Mouse (Mus musculus): ENCODE data around the gene Smpd3. TPM values are rescaled to one million over a fixed set of nuclear protein-coding genes. Genes with fewer than 3 reads are reported as not detected.

Gene Smpd3
- total and polyA plus RNA-seq, 2 experiments from 2014 or later, result 81.5 to 111 TPM

DNA sequence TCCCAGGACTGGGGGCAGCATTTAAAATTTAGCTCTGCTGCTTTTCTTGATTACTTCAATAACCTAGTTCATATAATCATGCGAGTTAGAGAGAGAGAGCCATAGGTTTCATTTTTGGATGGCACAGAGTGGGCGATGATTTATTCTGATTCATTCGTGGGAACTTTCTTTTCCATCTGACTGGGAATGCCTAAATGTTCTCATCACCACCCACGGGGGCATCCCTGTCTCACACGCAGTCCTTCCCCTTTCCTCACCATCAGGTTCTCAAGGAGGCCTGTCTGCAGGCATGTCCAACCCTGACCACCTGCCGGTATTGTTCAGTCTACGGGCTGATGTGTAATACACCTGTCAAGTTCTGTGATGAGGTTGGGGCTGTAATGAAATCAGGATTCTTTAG, 16.4 kb downstream of the Smpd3 start:
- no peak for DNase-seq (ENCODE audit: low spot score)
- Histone ChIP-seq H3K27me3 (ENCODE audit: insufficient read depth, low read length) (no peaks in the 10 kb centered on the region), H3K9ac (replicated peaks; ENCODE audit: low read length, poor library complexity, severe bottlenecking) (no peak overlapping the region), H3K4me3 (ENCODE audit: low read depth, low read length) (no peak overlapping the region), H3K4me2 (ENCODE audit: low read depth, low read length, poor library complexity, severe bottlenecking) (no peak overlapping the region), H3K4me1 (ENCODE audit: insufficient read depth, low read length) (no peaks in the 10 kb centered on the region), H3K9me3 (ENCODE audit: low read length) (no peaks in the 10 kb centered on the region), H3K36me3 (ENCODE audit: insufficient read depth, low read length) (no peaks in the 10 kb centered on the region), H3K27ac (ENCODE audit: low read depth, low read length) (no peak overlapping the region)
- no peak for TF ChIP-seq CTCF (IDR thresholded peaks at IDR 0.05)
- WGBS, result 81% methylated on average over 7 of the region's 7 CpGs
- no peak for ATAC-seq (ENCODE audit: low FRiP score)

DNA sequence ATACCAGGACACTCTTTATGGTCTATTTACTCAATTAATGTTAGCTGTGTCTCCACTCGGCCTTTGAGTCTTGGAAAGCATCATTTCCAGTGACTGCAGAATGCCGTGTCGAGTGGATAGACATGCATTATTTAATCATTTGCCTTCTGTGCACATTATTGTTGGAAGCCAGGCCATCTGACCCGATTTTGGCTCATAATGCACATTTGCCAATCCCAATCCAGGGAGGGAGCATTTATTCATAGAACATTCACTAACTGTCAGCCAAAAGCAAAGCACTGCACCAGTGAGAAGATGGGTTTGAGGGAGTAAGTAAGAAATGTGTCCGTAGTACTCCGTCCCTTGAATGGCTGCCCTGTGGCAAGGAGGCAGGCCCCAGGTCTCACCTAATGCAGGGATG, 17.8 kb downstream of the Smpd3 start:
- ATAC-seq (ENCODE audit: low FRiP score) (no peak), DNase-seq (ENCODE audit: low spot score) (no peak)
- H3K4me2 ChIP-seq (ENCODE audit: low read depth, low read length, poor library complexity, severe bottlenecking), result no peak overlapping the region
- no peaks in the 10 kb centered on the region for H3K27me3 ChIP-seq (ENCODE audit: insufficient read depth, low read length)
- no peaks in the 10 kb centered on the region for H3K9me3 ChIP-seq (ENCODE audit: low read length)
- no peak overlapping the region for H3K9ac ChIP-seq (replicated peaks; ENCODE audit: low read length, poor library complexity, severe bottlenecking)
- H3K4me1 ChIP-seq (ENCODE audit: insufficient read depth, low read length), result no peaks in the 10 kb centered on the region
- TF ChIP-seq CTCF (IDR thresholded peaks at IDR 0.05), result no peak
- H3K4me3 ChIP-seq (ENCODE audit: low read depth, low read length), result no peak overlapping the region
- H3K36me3 ChIP-seq (ENCODE audit: insufficient read depth, low read length), result no peaks in the 10 kb centered on the region
- 54% methylated on average over 6 of the region's 6 CpGs for WGBS
- H3K27ac ChIP-seq (ENCODE audit: low read depth, low read length), result no peak overlapping the region

DNA sequence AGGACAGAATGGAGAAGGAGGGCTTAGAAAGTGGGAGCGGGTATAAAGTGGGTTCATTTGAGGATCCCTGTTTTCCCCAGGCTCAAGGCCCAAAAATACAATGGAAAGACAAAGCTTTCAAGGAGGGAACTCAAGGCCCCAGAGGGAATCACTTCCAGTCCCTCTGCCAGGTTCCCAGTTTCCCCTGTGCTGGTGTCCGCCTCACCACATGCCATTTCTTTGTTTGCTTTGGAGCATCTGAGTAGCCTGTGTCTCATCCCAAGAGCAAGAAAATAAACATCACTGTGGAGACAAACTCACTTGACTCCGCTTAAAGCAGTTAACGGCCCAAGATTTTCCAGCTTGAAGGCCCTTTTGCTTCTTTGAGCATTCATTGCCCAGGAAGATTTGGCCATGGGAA, 20.7 kb downstream of the Smpd3 start:
- Histone ChIP-seq H3K9ac (replicated peaks; ENCODE audit: low read length, poor library complexity, severe bottlenecking) (no peak overlapping the region), H3K9me3 (ENCODE audit: low read length) (no peaks in the 10 kb centered on the region), H3K4me3 (ENCODE audit: low read depth, low read length) (no peak overlapping the region), H3K4me2 (ENCODE audit: low read depth, low read length, poor library complexity, severe bottlenecking) (no peak overlapping the region), H3K27ac (ENCODE audit: low read depth, low read length) (no peak overlapping the region), H3K4me1 (ENCODE audit: insufficient read depth, low read length) (no peaks in the 10 kb centered on the region), H3K27me3 (ENCODE audit: insufficient read depth, low read length) (no peaks in the 10 kb centered on the region), H3K36me3 (ENCODE audit: insufficient read depth, low read length) (no peaks in the 10 kb centered on the region)
- DNase-seq (ENCODE audit: low spot score), result no peak
- WGBS, result 81% methylated on average over 4 of the region's 4 CpGs
- no peak for ATAC-seq (ENCODE audit: low FRiP score)
- no peak for TF ChIP-seq CTCF (IDR thresholded peaks at IDR 0.05)

DNA sequence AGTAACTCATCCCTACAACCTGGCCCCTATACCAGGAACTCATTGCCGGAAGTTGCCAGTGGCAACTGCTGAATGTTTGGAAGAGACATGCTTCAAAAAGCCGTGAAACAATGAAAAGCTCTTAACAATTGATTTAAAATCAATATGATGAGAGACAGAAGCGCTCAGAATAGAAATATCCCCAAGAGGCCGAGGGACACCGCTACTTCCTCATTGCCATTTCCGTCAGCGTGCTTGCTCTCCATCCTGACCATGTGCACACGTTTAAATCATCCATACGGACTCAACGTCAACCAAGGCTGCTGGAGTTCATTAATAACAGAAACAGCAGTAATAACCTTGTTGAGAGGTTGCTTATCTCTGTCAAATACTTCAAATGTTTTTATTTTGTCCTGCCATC, 21.3 kb downstream of the Smpd3 start:
- 68% methylated on average over 10 of the region's 10 CpGs for WGBS

DNA sequence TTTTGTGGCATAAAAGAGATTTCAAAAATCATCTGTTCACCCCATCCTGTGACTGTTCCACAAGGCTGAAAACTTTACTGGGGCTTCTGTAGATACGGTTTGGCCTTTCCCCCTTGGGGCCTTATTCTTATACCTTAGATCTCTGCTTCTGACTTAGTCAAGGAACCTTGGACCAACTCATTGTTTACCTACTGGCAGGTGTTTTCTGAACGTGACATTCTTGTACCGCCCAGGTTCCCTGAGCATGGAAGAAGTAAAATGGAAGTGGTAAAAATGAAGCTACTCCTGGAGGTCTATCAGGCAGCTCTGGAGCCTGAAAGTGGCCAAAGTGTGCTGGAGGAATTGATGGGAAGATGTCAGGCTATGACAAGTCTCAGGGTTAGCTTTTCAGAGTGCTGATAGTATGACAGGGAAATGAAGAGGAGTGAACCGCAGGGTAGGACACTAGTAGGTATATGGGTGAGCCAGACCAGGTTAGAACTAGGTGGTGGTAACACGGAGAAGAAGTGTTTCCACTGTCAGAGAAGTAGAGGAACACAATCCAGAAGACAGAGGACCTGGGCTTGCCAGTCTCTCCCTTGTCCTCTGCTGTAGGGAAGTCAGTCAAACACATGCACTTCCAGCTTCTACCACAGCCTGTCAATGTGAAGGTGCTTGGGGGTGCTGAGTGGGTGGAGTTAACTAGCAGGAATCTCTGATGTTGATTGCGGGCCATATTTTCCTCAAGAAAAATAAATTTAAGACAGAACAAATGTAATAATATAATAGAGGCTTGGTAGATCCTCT, 22.2 kb downstream of the Smpd3 start:
- no peaks in the 10 kb centered on the region for H3K4me1 ChIP-seq (ENCODE audit: insufficient read depth, low read length)
- H3K36me3 ChIP-seq (ENCODE audit: insufficient read depth, low read length), result no peaks in the 10 kb centered on the region
- no peak for DNase-seq (ENCODE audit: low spot score)
- no peak for TF ChIP-seq CTCF (IDR thresholded peaks at IDR 0.05)
- no peak overlapping the region for H3K27ac ChIP-seq (ENCODE audit: low read depth, low read length)
- no peaks in the 10 kb centered on the region for H3K9me3 ChIP-seq (ENCODE audit: low read length)
- H3K9ac ChIP-seq (replicated peaks; ENCODE audit: low read length, poor library complexity, severe bottlenecking), result no peak overlapping the region
- no peak for ATAC-seq (ENCODE audit: low FRiP score)
- 91% methylated on average over 6 of the region's 6 CpGs for WGBS
- no peak overlapping the region for H3K4me3 ChIP-seq (ENCODE audit: low read depth, low read length)
- no peak overlapping the region for H3K4me2 ChIP-seq (ENCODE audit: low read depth, low read length, poor library complexity, severe bottlenecking)
- H3K27me3 ChIP-seq (ENCODE audit: insufficient read depth, low read length), result no peaks in the 10 kb centered on the region

More for the DNA sequence above, 21.3 kb downstream of the Smpd3 start:
- Histone ChIP-seq H3K9ac (replicated peaks; ENCODE audit: low read length, poor library complexity, severe bottlenecking) (no peak overlapping the region), H3K9me3 (ENCODE audit: low read length) (no peaks in the 10 kb centered on the region), H3K27me3 (ENCODE audit: insufficient read depth, low read length) (no peaks in the 10 kb centered on the region), H3K4me2 (ENCODE audit: low read depth, low read length, poor library complexity, severe bottlenecking) (no peak overlapping the region), H3K4me1 (ENCODE audit: insufficient read depth, low read length) (no peaks in the 10 kb centered on the region), H3K36me3 (ENCODE audit: insufficient read depth, low read length) (no peaks in the 10 kb centered on the region), H3K27ac (ENCODE audit: low read depth, low read length) (no peak overlapping the region), H3K4me3 (ENCODE audit: low read depth, low read length) (no peak overlapping the region)
- no peak for TF ChIP-seq CTCF (IDR thresholded peaks at IDR 0.05)
- DNase-seq (ENCODE audit: low spot score) (no peak), ATAC-seq (ENCODE audit: low FRiP score) (no peak)

DNA sequence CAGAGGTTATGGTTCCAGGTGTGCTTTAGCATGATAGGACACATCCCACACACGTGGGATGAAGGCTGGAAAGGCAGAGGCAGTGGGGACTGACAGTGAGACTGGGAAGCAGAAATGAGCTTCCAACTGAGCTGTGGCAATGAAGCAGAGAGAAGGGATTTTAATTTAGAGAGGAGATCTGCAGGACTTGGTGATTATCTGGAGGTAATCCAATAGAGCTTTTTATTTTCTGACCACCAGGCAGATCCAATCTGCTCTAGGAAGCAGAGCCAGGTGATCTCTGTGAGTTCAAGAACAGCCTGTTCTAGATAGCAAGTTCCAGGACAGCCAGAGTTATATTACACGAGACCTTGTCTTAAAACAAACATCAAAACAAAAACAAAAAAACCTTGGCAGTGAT, 24.0 kb downstream of the Smpd3 start:
- H3K4me3 ChIP-seq (ENCODE audit: low read depth, low read length), result no peak overlapping the region
- H3K27me3 ChIP-seq (ENCODE audit: insufficient read depth, low read length), result no peaks in the 10 kb centered on the region
- WGBS, result 51% methylated on average over 2 of the region's 2 CpGs
- H3K9ac ChIP-seq (replicated peaks; ENCODE audit: low read length, poor library complexity, severe bottlenecking), result no peak overlapping the region
- H3K4me1 ChIP-seq (ENCODE audit: insufficient read depth, low read length), result no peaks in the 10 kb centered on the region
- H3K4me2 ChIP-seq (ENCODE audit: low read depth, low read length, poor library complexity, severe bottlenecking), result no peak overlapping the region
- TF ChIP-seq CTCF (IDR thresholded peaks at IDR 0.05), result no peak
- H3K36me3 ChIP-seq (ENCODE audit: insufficient read depth, low read length), result no peaks in the 10 kb centered on the region
- no peak overlapping the region for H3K27ac ChIP-seq (ENCODE audit: low read depth, low read length)
- ATAC-seq (ENCODE audit: low FRiP score) (no peak), DNase-seq (ENCODE audit: low spot score) (no peak)
- H3K9me3 ChIP-seq (ENCODE audit: low read length), result no peaks in the 10 kb centered on the region
